16 mouse cellular contexts compared by ENCODE assay signal in genomic region chr4:53232436-53232835, GRCm38 (mm10).
"Had no signal": no experiment of that assay in that cellular context is flagged by ENCODE, and none has a peak within 500 bp of the region (broad histone marks: within the 10 kb centered on the region; RNA-seq: fewer than 3 reads in every experiment).

No protein-coding gene starts in this region.

- H3K36me3 ChIP-seq: liver, embryonic 15.5 days; midbrain, embryonic 15.5 days; neural tube, embryonic 12.5 days had no signal

- H3K9ac ChIP-seq: liver, embryonic 15.5 days; midbrain, embryonic 15.5 days; neural tube, embryonic 12.5 days had no signal

- H3K4me1 ChIP-seq: liver, embryonic 15.5 days; megakaryocyte, embryonic 14.5 days; midbrain, embryonic 15.5 days had no signal

- H3K27ac ChIP-seq: liver, embryonic 15.5 days; midbrain, embryonic 15.5 days; neural tube, embryonic 12.5 days had no signal

- H3K4me2 ChIP-seq: liver, embryonic 11.5 days; liver, embryonic 15.5 days; midbrain, embryonic 11.5 days; midbrain, embryonic 15.5 days; neural tube, embryonic 12.5 days had no signal

- H3K27me3 ChIP-seq: liver, embryonic 15.5 days; megakaryocyte, embryonic 14.5 days; midbrain, embryonic 15.5 days; neural tube, embryonic 12.5 days had no signal

- ATAC-seq: lung, postnatal 0 days; midbrain, embryonic 15.5 days had no signal

- H3K9me3 ChIP-seq: liver, embryonic 15.5 days; megakaryocyte, embryonic 14.5 days; midbrain, embryonic 15.5 days; neural tube, embryonic 12.5 days had no signal

- H3K4me3 ChIP-seq: liver, embryonic 15.5 days; megakaryocyte, embryonic 14.5 days; midbrain, embryonic 15.5 days; neural tube, embryonic 12.5 days had no signal

- DNase-seq: kidney, postnatal 10 days; kidney, postnatal 4 days; left cerebral cortex, postnatal 4 days; lung, adult 2 months; lung, postnatal 4 days; right cerebral cortex, postnatal 4 days; spleen, adult 18-20 months; thymus, adult 2 months; thymus, postnatal 25 days had no signal
